Mouse (Mus musculus): ENCODE results near the gene Dnajc8. TPM values are rescaled to one million over a fixed set of nuclear protein-coding genes. Genes with fewer than 3 reads are reported as not detected.

The Dnajc8 gene
- total and polyA plus RNA-seq, 2 experiments from 2014 or later, result 103 to 151 TPM

- Histone ChIP-seq H3K27ac (ENCODE audit: low read depth, low read length) (no peak within 1 kb of the TSS), H3K9ac (no peak within 1 kb of the TSS), H3K4me3 (ENCODE audit: low read depth, low read length) (no peak within 1 kb of the TSS), H3K36me3 (ENCODE audit: insufficient read depth) (no peaks in the 10 kb centered on the region), H3K4me1 (ENCODE audit: insufficient read depth) (no peaks in the 10 kb centered on the region), H3K27me3 (ENCODE audit: insufficient read depth, low read length) (no peaks in the 10 kb centered on the region), H3K4me2 (ENCODE audit: low read depth) (no peak within 1 kb of the TSS), H3K9me3 (ENCODE audit: low read length) (no peaks in the 10 kb centered on the region)
- 51% methylated on average over 4 of the region's 4 CpGs for WGBS
- DNase-seq (no peak), ATAC-seq (no peak)
- no peak for TF ChIP-seq CTCF (IDR thresholded peaks at IDR 0.05; ENCODE audit: low read depth)
Measured at GRCm38 (mm10) chr4:132563965-132564364, 28.6 kb downstream of the Dnajc8 start, which contains the start of gene Ptafr. TSS of gene Ptafr (plus strand) at chr4:132564067.

DNA sequence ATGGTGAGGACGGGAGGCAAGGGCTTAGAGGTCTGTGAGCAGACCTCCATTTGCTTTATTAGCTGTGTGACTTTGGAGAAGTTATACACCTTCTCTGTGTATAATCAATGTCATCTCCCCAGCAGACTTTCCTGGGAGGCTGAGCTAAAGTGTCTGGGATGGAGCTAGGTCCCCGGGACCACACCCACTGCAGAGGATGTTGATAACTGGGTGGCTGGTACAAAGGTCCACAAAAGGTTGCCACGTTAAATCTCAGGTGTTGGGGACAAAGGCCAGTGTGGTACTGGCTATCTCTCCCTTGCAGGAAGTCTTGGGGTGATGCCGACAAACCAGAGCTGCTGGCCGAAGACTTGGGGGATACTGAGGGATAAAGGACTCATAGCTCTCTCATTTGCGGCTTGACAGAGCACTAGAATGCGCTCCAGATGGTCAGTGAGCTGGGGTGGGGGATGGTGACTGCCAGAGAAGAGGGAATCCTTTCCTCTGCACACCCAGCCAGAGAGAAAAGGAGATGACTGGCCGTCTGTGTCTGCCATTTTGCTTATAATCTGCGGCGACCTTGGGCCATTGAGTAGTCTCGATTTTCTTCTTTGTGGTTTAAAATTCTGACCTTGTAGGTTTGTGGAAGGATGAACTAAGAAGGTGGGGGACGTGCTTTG lies 29.9 kb downstream of the Dnajc8 start:
- no peaks in the 10 kb centered on the region for H3K36me3 ChIP-seq (ENCODE audit: insufficient read depth)
- WGBS, result 78% methylated on average over 12 of the region's 12 CpGs
- no peaks in the 10 kb centered on the region for H3K9me3 ChIP-seq (ENCODE audit: low read length)
- DNase-seq (no peak), ATAC-seq (no peak)
- no peak overlapping the region for H3K4me2 ChIP-seq (ENCODE audit: low read depth)
- H3K27ac ChIP-seq (ENCODE audit: low read depth, low read length), result no peak overlapping the region
- H3K4me3 ChIP-seq (ENCODE audit: low read depth, low read length), result no peak overlapping the region
- no peak overlapping the region for H3K9ac ChIP-seq
- H3K4me1 ChIP-seq (ENCODE audit: insufficient read depth), result no peaks in the 10 kb centered on the region
- no peaks in the 10 kb centered on the region for H3K27me3 ChIP-seq (ENCODE audit: insufficient read depth, low read length)
- TF ChIP-seq CTCF (IDR thresholded peaks at IDR 0.05; ENCODE audit: low read depth), result no peak

DNA sequence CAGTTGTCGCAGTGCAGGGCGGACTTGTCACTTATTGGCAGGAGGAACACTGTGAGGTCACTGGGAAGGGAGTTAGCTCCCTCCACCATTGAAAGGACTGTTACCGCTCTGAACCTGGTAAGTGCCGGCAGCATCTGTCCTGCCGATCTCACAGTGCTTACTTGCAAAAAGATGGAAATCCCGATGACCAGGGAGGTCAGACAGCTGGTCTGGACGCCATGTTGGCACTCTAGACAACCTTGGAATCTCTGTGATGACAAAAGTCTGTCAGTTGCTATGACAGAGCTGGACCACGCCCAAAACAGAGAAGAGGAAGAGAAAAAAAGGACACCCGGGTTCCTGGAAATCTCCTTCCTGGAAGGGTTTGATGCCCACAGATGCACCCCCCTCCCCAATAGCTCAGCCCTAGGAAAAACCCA lies 32.0 kb downstream of the Dnajc8 start:
- no peak for TF ChIP-seq CTCF (IDR thresholded peaks at IDR 0.05; ENCODE audit: low read depth)
- Histone ChIP-seq H3K9me3 (ENCODE audit: low read length) (no peaks in the 10 kb centered on the region), H3K4me1 (ENCODE audit: insufficient read depth) (no peaks in the 10 kb centered on the region), H3K27me3 (ENCODE audit: insufficient read depth, low read length) (no peaks in the 10 kb centered on the region), H3K4me3 (ENCODE audit: low read depth, low read length) (no peak overlapping the region), H3K9ac (no peak overlapping the region), H3K4me2 (ENCODE audit: low read depth) (no peak overlapping the region), H3K27ac (ENCODE audit: low read depth, low read length) (no peak overlapping the region), H3K36me3 (ENCODE audit: insufficient read depth) (no peaks in the 10 kb centered on the region)
- 67% methylated on average over 9 of the region's 9 CpGs for WGBS
- DNase-seq, result no peak
- no peak for ATAC-seq

DNA sequence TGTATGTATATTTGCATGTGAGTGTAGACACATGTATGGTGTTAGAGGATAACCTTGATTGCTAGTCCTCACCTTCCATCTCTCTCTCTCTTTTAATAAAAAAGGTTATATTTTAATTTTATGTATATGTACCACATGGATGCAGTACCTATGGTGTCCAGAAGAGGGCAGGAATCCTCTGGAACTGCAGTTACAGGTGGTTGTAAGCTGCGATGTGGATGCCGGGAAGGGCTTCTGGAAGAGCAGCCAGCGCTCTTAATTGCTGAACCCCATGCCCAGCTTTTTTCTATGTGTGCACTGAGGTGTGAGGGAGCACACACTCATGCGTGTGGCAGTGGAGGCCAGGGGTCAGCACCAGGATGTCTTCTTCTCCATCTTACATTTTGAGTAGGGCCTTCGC lies 33.8 kb downstream of the Dnajc8 start:
- Histone ChIP-seq H3K9me3 (ENCODE audit: low read length) (no peaks in the 10 kb centered on the region), H3K9ac (no peak overlapping the region), H3K4me2 (ENCODE audit: low read depth) (no peak overlapping the region), H3K27ac (ENCODE audit: low read depth, low read length) (no peak overlapping the region), H3K27me3 (ENCODE audit: insufficient read depth, low read length) (no peaks in the 10 kb centered on the region), H3K4me1 (ENCODE audit: insufficient read depth) (no peaks in the 10 kb centered on the region), H3K4me3 (ENCODE audit: low read depth, low read length) (no peak overlapping the region), H3K36me3 (ENCODE audit: insufficient read depth) (no peaks in the 10 kb centered on the region)
- no peak for DNase-seq
- 88% methylated on average over 5 of the region's 5 CpGs for whole genome bisulfite sequencing
- TF ChIP-seq CTCF (IDR thresholded peaks at IDR 0.05; ENCODE audit: low read depth), result peak; percentile 41; the same call in 1 of the 2 replicates
- no peak for ATAC-seq

DNA sequence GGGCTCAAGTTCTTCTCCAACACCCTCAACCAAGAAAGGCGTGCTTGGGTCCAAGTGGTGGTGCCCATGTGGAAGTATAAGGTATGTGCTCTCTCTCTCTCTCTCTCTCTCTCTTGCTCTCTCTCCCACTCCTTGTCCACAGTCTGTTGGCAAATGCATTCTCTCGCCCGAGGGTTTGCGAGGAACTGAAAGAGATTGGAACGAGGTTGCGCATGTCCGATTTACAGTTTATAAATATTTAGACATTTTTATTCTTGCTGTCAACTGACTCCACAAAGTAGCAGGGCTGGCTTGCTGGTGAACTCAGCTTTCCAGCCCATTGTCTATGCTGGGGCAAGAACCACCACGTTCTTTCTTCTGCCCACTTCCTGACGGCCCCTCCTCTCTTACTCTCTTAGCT lies 35.8 kb downstream of the Dnajc8 start:
- H3K4me2 ChIP-seq (ENCODE audit: low read depth), result no peak overlapping the region
- H3K27me3 ChIP-seq (ENCODE audit: insufficient read depth, low read length), result no peaks in the 10 kb centered on the region
- no peak for TF ChIP-seq CTCF (IDR thresholded peaks at IDR 0.05; ENCODE audit: low read depth)
- ATAC-seq (no peak), DNase-seq (no peak)
- H3K36me3 ChIP-seq (ENCODE audit: insufficient read depth), result no peaks in the 10 kb centered on the region
- WGBS, result 76% methylated on average over 9 of the region's 9 CpGs
- H3K4me1 ChIP-seq (ENCODE audit: insufficient read depth), result no peaks in the 10 kb centered on the region
- H3K27ac ChIP-seq (ENCODE audit: low read depth, low read length), result no peak overlapping the region
- no peak overlapping the region for H3K4me3 ChIP-seq (ENCODE audit: low read depth, low read length)
- H3K9me3 ChIP-seq (ENCODE audit: low read length), result no peaks in the 10 kb centered on the region
- H3K9ac ChIP-seq, result no peak overlapping the region

DNA sequence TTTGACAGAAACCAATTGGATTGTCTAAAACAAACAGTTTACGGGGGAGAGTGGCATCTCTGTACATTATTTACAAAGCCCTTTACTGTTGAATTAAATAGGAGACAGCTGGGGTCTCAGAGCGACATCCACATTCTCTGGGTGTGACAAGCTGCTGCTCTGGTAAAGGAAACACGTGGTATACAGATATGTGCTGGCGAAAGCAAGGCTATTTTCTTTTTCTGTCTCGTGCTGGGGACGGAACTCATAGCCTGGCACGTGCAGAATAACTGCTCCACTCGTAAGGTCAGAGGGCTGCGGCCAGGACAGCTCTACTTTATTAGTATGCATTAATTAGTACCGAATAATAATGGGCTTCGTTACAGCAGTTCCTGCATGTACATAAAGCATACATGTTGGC lies 38.0 kb downstream of the Dnajc8 start:
- ATAC-seq, result no peak

GRCm38 (mm10) chr4:132574809-132575347 lies 39.5 kb downstream of the Dnajc8 start:
- DNase-seq (no peak), ATAC-seq (no peak)
- Histone ChIP-seq H3K36me3 (ENCODE audit: insufficient read depth) (no peaks in the 10 kb centered on the region), H3K9me3 (ENCODE audit: low read length) (no peaks in the 10 kb centered on the region), H3K9ac (no peak overlapping the region), H3K4me3 (ENCODE audit: low read depth, low read length) (no peak overlapping the region), H3K27ac (ENCODE audit: low read depth, low read length) (no peak overlapping the region), H3K4me2 (ENCODE audit: low read depth) (no peak overlapping the region), H3K27me3 (ENCODE audit: insufficient read depth, low read length) (no peaks in the 10 kb centered on the region), H3K4me1 (ENCODE audit: insufficient read depth) (no peaks in the 10 kb centered on the region)
- TF ChIP-seq CTCF (IDR thresholded peaks at IDR 0.05; ENCODE audit: low read depth), result no peak
- WGBS, result 90% methylated on average over 1 of the region's 1 CpGs

More for the DNA sequence above, 38.0 kb downstream of the Dnajc8 start:
- Histone ChIP-seq H3K27ac (ENCODE audit: low read depth, low read length) (no peak overlapping the region), H3K9ac (no peak overlapping the region), H3K36me3 (ENCODE audit: insufficient read depth) (no peaks in the 10 kb centered on the region), H3K4me3 (ENCODE audit: low read depth, low read length) (no peak overlapping the region), H3K9me3 (ENCODE audit: low read length) (no peaks in the 10 kb centered on the region), H3K27me3 (ENCODE audit: insufficient read depth, low read length) (no peaks in the 10 kb centered on the region), H3K4me2 (ENCODE audit: low read depth) (no peak overlapping the region), H3K4me1 (ENCODE audit: insufficient read depth) (no peaks in the 10 kb centered on the region)
- TF ChIP-seq CTCF (IDR thresholded peaks at IDR 0.05; ENCODE audit: low read depth), result no peak
- no peak for DNase-seq
- WGBS, result 23% methylated on average over 11 of the region's 11 CpGs
